Mouse (Mus musculus) stomach, embryonic 14.5 days (tissue): ENCODE results near the gene Rrp36. TPM values are rescaled to one million over a fixed set of nuclear protein-coding genes. Genes with fewer than 3 reads are reported as not detected.

ENCODE experiments used
- ATAC-seq: fragments of 200-750 bp; cut with Nextera tagmentation; 2 replicates; pipeline ENCODE4 v1.8.0; 2017; ENCODE audit warnings: low read depth, moderate TSS enrichment; ENCODE audit not compliant: insufficient number of reproducible peaks, insufficient read depth, low FRiP score
- H3K27ac ChIP-seq: fragments of 300-500 bp; sonication (generic); 2 replicates; pipeline ENCODE4 v1.5.1; 2014; ENCODE audit warnings: mild to moderate bottlenecking, low read length, moderate library complexity, mixed read lengths
- H3K27me3 ChIP-seq: fragments of 300-500 bp; sonication (generic); 2 replicates; pipeline ENCODE4 v1.6.1; 2014; ENCODE audit warnings: low read length, control low read depth, mixed read lengths; ENCODE audit not compliant: control insufficient read depth, insufficient read depth
- H3K36me3 ChIP-seq: fragments of 300-500 bp; sonication (generic); 2 replicates; pipeline ENCODE4 v1.6.1; 2014; ENCODE audit warnings: mild to moderate bottlenecking, control low read depth, low read length, moderate library complexity, mixed read lengths; ENCODE audit not compliant: control insufficient read depth, insufficient read depth
- H3K4me1 ChIP-seq: fragments of 300-500 bp; sonication (generic); 2 replicates; pipeline ENCODE4 v1.6.1; 2014; ENCODE audit warnings: low read length, control low read depth, mixed read lengths; ENCODE audit not compliant: control insufficient read depth, insufficient read depth
- H3K4me2 ChIP-seq: fragments of 300-500 bp; sonication (generic); replicated peaks from 2 replicates; pipeline ENCODE4 v1.6.1; 2014; ENCODE audit warnings: low read depth, low read length, control low read depth
- H3K4me3 ChIP-seq: fragments of 300-500 bp; sonication (generic); 2 replicates; pipeline ENCODE4 v1.5.1; 2014; ENCODE audit warnings: low read depth, low read length, control low read depth
- H3K9ac ChIP-seq: fragments of 300-500 bp; sonication (generic); replicated peaks from 2 replicates; pipeline ENCODE4 v1.6.1; 2014; ENCODE audit warnings: low read depth, mild to moderate bottlenecking, control low read depth, low read length, moderate library complexity, mixed read lengths
- H3K9me3 ChIP-seq: fragments of 300-500 bp; sonication (generic); 2 replicates; pipeline ENCODE4 v1.6.1; 2016; ENCODE audit warnings: low read depth, low read length, control low read depth; ENCODE audit not compliant: control insufficient read depth
- WGBS: fragments of 180-500 bp; shearing (Covaris S2); extraction: QIAGEN DNeasy Blood & Tissue Kit; methylation state at CpG from one replicate; pipeline ENCODE4 v1.1.7; 2014; 5-methylcytosine and 5-hydroxymethylcytosine counted together
- polyA plus RNA-seq: library from polyadenylated mRNA; unstranded; fragments of >200 nt; fragmentation: Nextera tagmentation; extraction: Ambion mirVana; gene quantifications from 2 replicates; pipeline ENCODE4 v1.2.1, GENCODE M21; 2014

Gene Rrp36
- polyA plus RNA-seq, 1 experiment from 2014 or later = 53.5 TPM

DNA sequence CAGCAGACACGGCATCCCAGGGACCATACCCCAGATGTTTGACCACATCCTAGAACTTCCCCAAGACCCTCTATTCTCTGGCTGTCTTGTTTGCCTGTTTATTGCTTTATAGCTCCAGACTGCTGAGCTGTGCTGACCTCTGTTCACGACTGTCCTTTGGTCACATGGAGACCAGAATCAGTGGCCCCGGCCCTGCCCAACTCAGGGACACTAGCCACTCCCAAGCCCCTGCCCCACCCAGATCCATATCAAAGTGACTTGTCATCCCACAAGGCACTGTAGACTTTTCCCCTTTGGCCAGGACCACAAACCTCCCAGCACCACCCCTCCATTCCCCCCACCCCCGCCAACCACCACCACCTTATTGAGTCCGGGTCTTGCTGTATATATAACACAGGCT, 25.1 kb upstream of the Rrp36 start:
- peaks cover 11% of the 10 kb centered on the region; the same call in 1 of the 2 replicates for H3K36me3 ChIP-seq
- no peaks in the 10 kb centered on the region for H3K9me3 ChIP-seq
- H3K4me3 ChIP-seq = no peak overlapping the region
- H3K4me2 ChIP-seq = no peak overlapping the region
- no peak overlapping the region for H3K9ac ChIP-seq
- no peaks in the 10 kb centered on the region for H3K27me3 ChIP-seq
- no peak overlapping the region for H3K27ac ChIP-seq
- WGBS = 66% methylated on average over 5 of the region's 5 CpGs
- no peak for ATAC-seq
- peaks cover 22% of the 10 kb centered on the region for H3K4me1 ChIP-seq

DNA sequence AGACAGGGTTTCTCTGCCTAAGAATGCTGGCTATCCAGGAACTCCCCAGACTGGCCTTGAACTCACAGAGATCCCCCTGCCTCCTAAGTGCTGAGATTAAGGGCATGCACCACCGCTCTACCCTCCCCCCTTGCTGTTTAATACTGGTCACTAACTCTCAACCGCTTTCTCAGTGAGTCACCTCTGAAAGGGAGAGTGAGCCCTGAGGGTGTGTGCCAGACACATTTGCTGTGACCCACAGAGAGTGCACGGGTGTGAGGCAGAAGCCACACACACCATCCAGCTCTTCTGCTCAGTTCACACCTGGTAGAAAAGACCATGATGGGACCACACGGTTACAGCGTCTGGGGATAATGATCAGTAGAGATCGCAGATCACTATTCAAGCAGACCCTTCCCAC, 24.4 kb upstream of the Rrp36 start:
- Histone ChIP-seq H3K4me1 (peaks cover 15% of the 10 kb centered on the region), H3K27ac (no peak overlapping the region), H3K9me3 (no peaks in the 10 kb centered on the region), H3K4me3 (no peak overlapping the region), H3K4me2 (no peak overlapping the region), H3K36me3 (peaks cover 11% of the 10 kb centered on the region; the same call in 1 of the 2 replicates), H3K27me3 (no peaks in the 10 kb centered on the region), H3K9ac (no peak overlapping the region)
- ATAC-seq = no peak
- WGBS = 86% methylated on average over 6 of the region's 6 CpGs

GRCm38 (mm10) chr17:46694517-46695063, 20.4 kb upstream of the Rrp36 start:
- peaks cover 6% of the 10 kb centered on the region; the same call in 1 of the 2 replicates for H3K36me3 ChIP-seq
- H3K27me3 ChIP-seq = no peaks in the 10 kb centered on the region
- no peak for ATAC-seq
- H3K27ac ChIP-seq = no peak overlapping the region
- no peak overlapping the region for H3K4me3 ChIP-seq
- H3K9ac ChIP-seq = no peak overlapping the region
- no peaks in the 10 kb centered on the region for H3K9me3 ChIP-seq
- WGBS = 71% methylated on average over 1 of the region's 1 CpGs
- no peak overlapping the region for H3K4me2 ChIP-seq
- H3K4me1 ChIP-seq = no peaks in the 10 kb centered on the region

DNA sequence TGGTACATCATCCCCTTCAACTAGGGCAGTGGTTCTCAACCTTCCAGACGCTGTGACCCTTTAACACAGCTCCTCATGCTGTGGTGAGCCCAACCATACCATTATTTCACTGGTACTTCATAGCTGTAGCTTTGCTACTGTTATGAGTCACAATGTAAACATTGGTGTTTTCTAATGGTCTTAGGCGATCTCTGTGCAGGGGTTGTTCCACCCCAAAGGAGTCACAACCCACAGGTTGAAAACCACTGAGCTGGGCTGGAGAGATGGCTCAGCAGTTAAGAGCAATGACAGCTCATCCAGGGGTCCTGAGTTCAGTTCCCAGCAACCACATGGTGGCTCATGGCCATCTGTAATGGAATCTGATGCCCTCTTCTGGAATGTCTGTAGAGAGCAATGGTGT, 17.2 kb upstream of the Rrp36 start:
- Histone ChIP-seq H3K36me3 (peaks cover 14% of the 10 kb centered on the region), H3K4me2 (no peak overlapping the region), H3K4me3 (no peak overlapping the region), H3K9ac (no peak overlapping the region), H3K4me1 (no peaks in the 10 kb centered on the region), H3K27ac (no peak overlapping the region), H3K9me3 (no peaks in the 10 kb centered on the region), H3K27me3 (no peaks in the 10 kb centered on the region)
- no peak for ATAC-seq
- 76% methylated on average over 2 of the region's 2 CpGs for WGBS

DNA sequence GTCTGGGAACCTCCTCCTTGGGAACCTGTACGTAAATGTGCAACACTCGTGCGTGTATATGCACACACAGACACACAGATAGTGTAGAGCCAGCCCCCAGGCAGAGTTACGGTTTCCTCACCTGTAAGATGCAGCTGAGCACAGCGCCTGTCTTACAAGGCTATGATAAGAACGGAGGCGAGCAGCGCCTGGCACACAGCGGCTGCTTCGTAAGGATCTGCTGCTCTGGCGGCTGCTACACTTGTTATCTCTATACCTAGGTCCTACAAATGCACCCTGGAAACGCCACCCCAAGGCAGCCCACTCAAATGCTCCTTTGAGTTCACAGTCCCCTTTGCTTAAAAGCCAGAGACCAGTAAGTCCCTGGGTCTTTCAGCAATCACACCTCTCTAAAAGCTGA, 16.5 kb upstream of the Rrp36 start:
- ATAC-seq = no peak
- 90% methylated on average over 12 of the region's 12 CpGs for WGBS
- Histone ChIP-seq H3K4me2 (no peak overlapping the region), H3K9me3 (no peaks in the 10 kb centered on the region), H3K27ac (no peak overlapping the region), H3K4me3 (no peak overlapping the region), H3K27me3 (no peaks in the 10 kb centered on the region), H3K36me3 (peaks cover 22% of the 10 kb centered on the region), H3K9ac (no peak overlapping the region), H3K4me1 (no peaks in the 10 kb centered on the region)

DNA sequence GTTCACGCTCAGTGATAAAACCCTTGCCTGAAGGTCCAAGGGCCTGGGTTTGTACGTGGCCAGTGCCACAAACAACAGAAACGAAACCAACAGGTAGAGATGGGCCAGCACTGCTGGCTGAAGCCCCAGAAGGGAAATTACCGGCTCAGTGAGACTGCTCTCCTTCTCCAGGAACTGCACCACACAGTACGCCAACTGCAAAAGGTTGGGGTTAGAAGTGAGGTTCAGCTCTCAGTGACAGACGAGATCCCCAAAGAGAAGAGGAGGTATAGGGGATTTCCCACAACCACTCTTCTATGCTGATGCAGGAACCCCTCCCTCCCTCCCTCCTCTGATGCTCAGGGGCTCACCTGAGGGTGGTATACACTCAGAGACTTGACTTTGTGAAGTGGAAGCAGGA, 11.8 kb upstream of the Rrp36 start:
- Histone ChIP-seq H3K27me3 (no peaks in the 10 kb centered on the region), H3K4me1 (peaks cover 9% of the 10 kb centered on the region; the same call in 1 of the 2 replicates), H3K9me3 (no peaks in the 10 kb centered on the region), H3K36me3 (peaks cover 53% of the 10 kb centered on the region), H3K4me3 (no peak overlapping the region), H3K9ac (no peak overlapping the region), H3K27ac (no peak overlapping the region), H3K4me2 (no peak overlapping the region)
- no peak for ATAC-seq
- 88% methylated on average over 6 of the region's 6 CpGs for WGBS

GRCm38 (mm10) chr17:46682654-46683389, 8.7 kb upstream of the Rrp36 start:
- Histone ChIP-seq H3K27me3 (no peaks in the 10 kb centered on the region), H3K4me1 (peaks cover 24% of the 10 kb centered on the region), H3K27ac (no peak overlapping the region), H3K9me3 (no peaks in the 10 kb centered on the region), H3K9ac (no peak overlapping the region), H3K36me3 (peaks cover 53% of the 10 kb centered on the region), H3K4me2 (no peak overlapping the region), H3K4me3 (no peak overlapping the region)
- WGBS = 82% methylated on average over 15 of the region's 16 CpGs
- no peak for ATAC-seq

DNA sequence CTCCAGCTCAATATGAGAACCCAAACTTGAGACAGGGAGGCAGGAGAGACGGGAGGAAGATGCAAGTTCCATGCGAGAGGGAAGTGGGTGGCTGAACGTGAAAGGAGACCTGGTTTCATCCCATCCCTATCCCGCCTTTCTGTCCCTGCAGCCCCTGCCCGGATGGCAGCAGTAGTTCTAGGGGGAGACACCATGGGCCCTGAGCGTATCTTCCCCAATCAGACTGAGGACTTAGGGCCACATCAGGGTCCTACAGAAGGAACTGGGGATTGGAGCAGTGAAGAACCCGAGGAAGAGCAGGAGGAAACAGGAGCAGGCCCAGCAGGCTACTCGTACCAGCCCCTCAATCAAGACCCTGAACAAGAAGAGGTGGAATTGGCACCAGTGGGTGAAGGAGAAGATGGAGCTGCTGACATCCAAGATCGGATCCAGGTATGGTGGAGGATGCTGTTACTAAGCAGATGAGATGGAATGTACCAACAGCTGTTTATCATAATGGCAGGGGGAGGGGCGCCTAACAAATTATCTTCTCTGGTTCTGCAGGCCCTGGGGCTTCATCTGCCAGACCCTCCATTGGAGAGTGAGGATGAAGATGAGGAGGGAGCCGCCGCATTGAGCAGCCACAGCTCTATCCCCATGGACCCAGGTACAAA, 7.4 kb upstream of the Rrp36 start:
- Histone ChIP-seq H3K4me1 (peaks cover 24% of the 10 kb centered on the region), H3K27me3 (no peaks in the 10 kb centered on the region), H3K36me3 (peaks cover 53% of the 10 kb centered on the region), H3K27ac (no peak overlapping the region; the same call in 1 of the 2 replicates), H3K4me2 (peak overlapping the region; percentile 92), H3K9me3 (no peaks in the 10 kb centered on the region), H3K9ac (peak overlapping the region; percentile 50), H3K4me3 (peak overlapping the region; percentile 89)
- no peak for ATAC-seq
- WGBS = 24% methylated on average over 12 of the region's 12 CpGs
